Mouse (Mus musculus): ENCODE data around the gene Gm10803. TPM values are rescaled to one million over a fixed set of nuclear protein-coding genes. Genes with fewer than 3 reads are reported as not detected.

Gm10803 gene
- polyA plus RNA-seq, 1 experiment: not detected

DNA sequence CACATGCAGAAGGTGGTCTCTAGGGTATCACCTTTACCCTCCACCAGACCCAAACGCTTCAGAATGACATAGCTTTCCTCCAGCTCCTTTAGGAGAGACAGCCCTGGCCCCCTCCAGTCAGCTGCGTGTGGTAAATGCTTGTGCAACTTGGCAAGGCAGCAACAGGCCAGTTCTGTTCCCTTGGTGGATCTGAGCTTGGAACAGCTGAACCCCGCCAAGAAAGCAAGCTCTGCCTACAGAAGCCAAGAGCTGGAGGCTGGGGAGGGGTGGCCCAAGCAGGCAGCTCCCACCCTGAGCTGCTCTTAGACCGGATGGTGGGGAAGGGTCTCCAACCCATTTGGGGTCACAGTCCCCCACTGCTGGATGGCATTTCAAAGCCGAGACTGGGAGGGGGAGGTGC lies 12.2 kb downstream of the Gm10803 start:
- Histone ChIP-seq H3K4me3 (replicated peaks; ENCODE audit: control insufficient read depth, low read depth, low read length) (no peak overlapping the region), H3K27ac (ENCODE audit: control insufficient read depth, insufficient read depth, low read depth, low read length, poor library complexity) (no peak overlapping the region), H3K4me1 (ENCODE audit: control insufficient read depth, insufficient read depth, low read length) (no peaks in the 10 kb centered on the region)
- TF ChIP-seq POLR2A (IDR thresholded peaks at IDR 0.05; ENCODE audit: borderline replicate concordance, control insufficient read depth, low read depth, low read length) (no peak), CTCF (IDR thresholded peaks at IDR 0.05; ENCODE audit: control insufficient read depth, insufficient read depth, low read length) (no peak)
- WGBS: 72% methylated on average over 5 of the region's 5 CpGs

DNA sequence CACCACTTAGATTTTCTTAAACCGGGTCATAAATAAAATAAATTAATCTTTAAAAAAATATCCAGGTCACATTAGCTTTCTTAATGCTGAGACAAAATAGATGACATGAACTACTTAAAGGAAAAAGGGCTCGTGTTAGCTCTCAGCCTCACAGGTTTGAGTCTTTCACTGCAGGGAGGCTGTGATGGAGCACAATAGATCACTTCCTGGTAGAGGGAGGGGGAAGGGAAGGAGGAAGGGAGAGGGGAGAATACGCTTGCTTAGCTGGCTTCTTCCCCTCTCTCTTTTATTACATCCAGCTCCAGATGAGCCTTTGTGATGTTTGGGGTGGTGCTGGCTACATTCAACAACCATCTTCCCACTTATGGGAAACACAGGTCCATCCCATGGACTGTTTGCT lies 20.9 kb downstream of the Gm10803 start:
- WGBS: 44% methylated on average over 3 of the region's 3 CpGs
- Histone ChIP-seq H3K4me1 (ENCODE audit: control insufficient read depth, insufficient read depth, low read length) (no peaks in the 10 kb centered on the region), H3K4me3 (replicated peaks; ENCODE audit: control insufficient read depth, low read depth, low read length) (no peak overlapping the region), H3K27ac (ENCODE audit: control insufficient read depth, insufficient read depth, low read depth, low read length, poor library complexity) (no peak overlapping the region)
- TF ChIP-seq CTCF (IDR thresholded peaks at IDR 0.05; ENCODE audit: control insufficient read depth, insufficient read depth, low read length) (no peak), POLR2A (IDR thresholded peaks at IDR 0.05; ENCODE audit: borderline replicate concordance, control insufficient read depth, low read depth, low read length) (no peak)

- no peaks in the 10 kb centered on the region for H3K4me1 ChIP-seq (ENCODE audit: control insufficient read depth, insufficient read depth, low read length)
- no peak overlapping the region for H3K27ac ChIP-seq (ENCODE audit: control insufficient read depth, insufficient read depth, low read depth, low read length, poor library complexity)
- WGBS: 86% methylated on average over 1 of the region's 1 CpGs
- no peak for TF ChIP-seq POLR2A (IDR thresholded peaks at IDR 0.05; ENCODE audit: borderline replicate concordance, control insufficient read depth, low read depth, low read length)
- no peak for TF ChIP-seq CTCF (IDR thresholded peaks at IDR 0.05; ENCODE audit: control insufficient read depth, insufficient read depth, low read length)
- H3K4me3 ChIP-seq (replicated peaks; ENCODE audit: control insufficient read depth, low read depth, low read length): no peak overlapping the region
These were observed 25.5 kb downstream of the Gm10803 start for GRCm38 (mm10) chr2:93585821-93586220.

GRCm38 (mm10) chr2:93587446-93587845 lies 27.1 kb downstream of the Gm10803 start:
- no peak for TF ChIP-seq POLR2A (IDR thresholded peaks at IDR 0.05; ENCODE audit: borderline replicate concordance, control insufficient read depth, low read depth, low read length)
- TF ChIP-seq CTCF (IDR thresholded peaks at IDR 0.05; ENCODE audit: control insufficient read depth, insufficient read depth, low read length): no peak
- WGBS: 79% methylated on average over 6 of the region's 6 CpGs

DNA sequence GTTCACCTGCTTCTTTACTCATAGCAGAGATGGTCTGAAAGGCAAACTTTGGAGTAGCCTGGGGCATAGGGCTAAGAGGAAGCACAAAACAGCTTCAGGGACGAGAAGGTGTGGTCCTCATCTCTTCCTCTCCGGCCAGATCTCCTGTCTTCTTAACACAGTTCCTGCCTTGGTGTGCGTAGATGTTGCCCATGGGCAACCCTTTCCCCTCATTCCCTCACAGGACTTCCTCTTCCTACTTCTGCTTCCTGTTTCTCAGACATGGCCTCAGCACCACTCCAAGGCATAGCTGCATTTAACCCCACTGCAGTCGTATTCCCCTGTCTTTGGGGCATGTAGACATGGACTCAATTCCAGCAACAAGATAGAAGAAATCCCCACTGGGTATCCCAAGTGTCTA lies 29.5 kb downstream of the Gm10803 start:
- no peak overlapping the region for H3K27ac ChIP-seq (ENCODE audit: control insufficient read depth, insufficient read depth, low read depth, low read length, poor library complexity)
- no peak overlapping the region for H3K4me3 ChIP-seq (replicated peaks; ENCODE audit: control insufficient read depth, low read depth, low read length)
- H3K4me1 ChIP-seq (ENCODE audit: control insufficient read depth, insufficient read depth, low read length): no peaks in the 10 kb centered on the region
- TF ChIP-seq CTCF (IDR thresholded peaks at IDR 0.05; ENCODE audit: control insufficient read depth, insufficient read depth, low read length) (no peak), POLR2A (IDR thresholded peaks at IDR 0.05; ENCODE audit: borderline replicate concordance, control insufficient read depth, low read depth, low read length) (no peak)
- 12% methylated on average over 4 of the region's 4 CpGs for WGBS

More at GRCm38 (mm10) chr2:93587446-93587845, 27.1 kb downstream of the Gm10803 start:
- H3K27ac ChIP-seq (ENCODE audit: control insufficient read depth, insufficient read depth, low read depth, low read length, poor library complexity): no peak overlapping the region
- no peak overlapping the region for H3K4me3 ChIP-seq (replicated peaks; ENCODE audit: control insufficient read depth, low read depth, low read length)
- no peaks in the 10 kb centered on the region for H3K4me1 ChIP-seq (ENCODE audit: control insufficient read depth, insufficient read depth, low read length)

GRCm38 (mm10) chr2:93591706-93592105 lies 31.3 kb downstream of the Gm10803 start:
- Histone ChIP-seq H3K4me3 (replicated peaks; ENCODE audit: control insufficient read depth, low read depth, low read length) (no peak overlapping the region), H3K4me1 (ENCODE audit: control insufficient read depth, insufficient read depth, low read length) (no peaks in the 10 kb centered on the region), H3K27ac (ENCODE audit: control insufficient read depth, insufficient read depth, low read depth, low read length, poor library complexity) (no peak overlapping the region)
- 60% methylated on average over 2 of the region's 2 CpGs for WGBS
- TF ChIP-seq CTCF (IDR thresholded peaks at IDR 0.05; ENCODE audit: control insufficient read depth, insufficient read depth, low read length): no peak
- TF ChIP-seq POLR2A (IDR thresholded peaks at IDR 0.05; ENCODE audit: borderline replicate concordance, control insufficient read depth, low read depth, low read length): no peak

DNA sequence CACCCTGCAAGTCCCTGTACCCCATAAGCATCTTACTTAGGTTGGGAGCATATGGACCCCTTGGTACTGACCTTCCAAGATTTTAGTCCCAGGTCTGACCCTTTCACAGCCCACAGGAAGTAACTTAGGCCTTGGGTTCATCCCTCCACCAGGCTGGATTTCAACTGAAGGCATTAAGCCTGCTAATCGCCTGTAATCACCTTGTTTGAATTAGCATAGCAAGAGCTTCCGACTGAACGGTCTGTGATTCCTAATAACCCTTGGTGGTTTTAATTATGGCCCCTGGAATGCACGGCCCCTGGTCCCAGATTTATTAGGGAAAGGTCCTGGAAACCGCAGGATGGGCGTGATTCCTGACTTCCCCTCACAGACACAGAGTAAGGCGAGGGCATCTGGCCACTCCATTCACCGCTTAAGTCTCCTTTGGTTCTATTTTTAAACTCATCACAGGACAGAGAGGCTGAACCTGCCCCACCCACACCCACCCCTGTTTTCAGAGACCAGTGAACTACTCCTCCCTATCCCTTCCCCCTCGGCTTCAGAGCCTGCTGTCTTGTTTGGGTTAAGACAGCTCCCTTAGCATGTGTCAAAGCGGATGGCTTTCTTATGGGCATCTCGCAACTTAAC lies 31.9 kb downstream of the Gm10803 start:
- no peak overlapping the region for H3K4me3 ChIP-seq (replicated peaks; ENCODE audit: control insufficient read depth, low read depth, low read length)
- no peaks in the 10 kb centered on the region for H3K4me1 ChIP-seq (ENCODE audit: control insufficient read depth, insufficient read depth, low read length)
- TF ChIP-seq POLR2A (IDR thresholded peaks at IDR 0.05; ENCODE audit: borderline replicate concordance, control insufficient read depth, low read depth, low read length) (no peak), CTCF (IDR thresholded peaks at IDR 0.05; ENCODE audit: control insufficient read depth, insufficient read depth, low read length) (no peak)
- H3K27ac ChIP-seq (ENCODE audit: control insufficient read depth, insufficient read depth, low read depth, low read length, poor library complexity): no peak overlapping the region
- 79% methylated on average over 11 of the region's 11 CpGs for WGBS

- TF ChIP-seq POLR2A (IDR thresholded peaks at IDR 0.05; ENCODE audit: borderline replicate concordance, control insufficient read depth, low read depth, low read length) (no peak), CTCF (IDR thresholded peaks at IDR 0.05; ENCODE audit: control insufficient read depth, insufficient read depth, low read length) (no peak)
- no peak overlapping the region for H3K27ac ChIP-seq (ENCODE audit: control insufficient read depth, insufficient read depth, low read depth, low read length, poor library complexity)
- H3K4me1 ChIP-seq (ENCODE audit: control insufficient read depth, insufficient read depth, low read length): no peaks in the 10 kb centered on the region
- WGBS: 81% methylated on average over 10 of the region's 10 CpGs
- no peak overlapping the region for H3K4me3 ChIP-seq (replicated peaks; ENCODE audit: control insufficient read depth, low read depth, low read length)
These were observed 32.8 kb downstream of the Gm10803 start for GRCm38 (mm10) chr2:93593121-93593520.

GRCm38 (mm10) chr2:93597145-93597544 lies 36.8 kb downstream of the Gm10803 start:
- 89% methylated on average over 11 of the region's 11 CpGs for whole genome bisulfite sequencing
- no peak for TF ChIP-seq CTCF (IDR thresholded peaks at IDR 0.05; ENCODE audit: control insufficient read depth, insufficient read depth, low read length)
- TF ChIP-seq POLR2A (IDR thresholded peaks at IDR 0.05; ENCODE audit: borderline replicate concordance, control insufficient read depth, low read depth, low read length): no peak

More at GRCm38 (mm10) chr2:93597145-93597544, 36.8 kb downstream of the Gm10803 start:
- Histone ChIP-seq H3K27ac (ENCODE audit: control insufficient read depth, insufficient read depth, low read depth, low read length, poor library complexity) (no peak overlapping the region), H3K4me1 (ENCODE audit: control insufficient read depth, insufficient read depth, low read length) (no peaks in the 10 kb centered on the region), H3K4me3 (replicated peaks; ENCODE audit: control insufficient read depth, low read depth, low read length) (no peak overlapping the region)

Measured in bone marrow, adult 2 months (tissue).